Mouse (Mus musculus) heart, postnatal 0 days (tissue): ENCODE measurements around the gene Grpel1.

Experiments used
- CTCF ChIP-seq: IDR thresholded peaks from 2 replicates; pipeline ENCODE4 v1.5.1; 2016; ENCODE audit warnings: antibody characterized with exemption, control low read depth, low read depth
- EP300 ChIP-seq: IDR thresholded peaks from 2 replicates; pipeline ENCODE4 v1.6.1; 2016; ENCODE audit warnings: antibody characterized with exemption, low read depth

DNA sequence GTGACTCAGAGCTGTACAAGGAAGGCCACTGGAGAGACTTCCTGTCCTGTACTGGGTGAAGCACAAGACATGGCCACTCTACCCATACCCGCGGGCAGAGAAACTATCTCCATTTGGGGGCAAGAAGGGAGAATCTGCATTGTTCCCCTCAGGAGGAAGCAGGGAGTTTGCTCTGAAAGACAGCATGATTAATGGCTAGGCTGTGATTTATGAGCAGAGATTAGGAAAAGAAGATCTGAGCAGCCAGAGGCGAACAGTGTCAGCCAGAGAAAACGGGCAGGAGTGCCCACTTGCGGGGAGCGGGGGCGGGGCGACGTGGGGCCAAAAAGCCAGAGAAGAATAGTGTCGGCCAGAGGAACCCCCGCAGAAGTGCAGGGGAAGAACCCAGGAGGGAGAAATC, 37.0 kb upstream of the Grpel1 start:
- TF ChIP-seq EP300 = no peak
- no peak for TF ChIP-seq CTCF
